ENCODE assay signal across 28 mouse cellular contexts in the genomic region with DNA sequence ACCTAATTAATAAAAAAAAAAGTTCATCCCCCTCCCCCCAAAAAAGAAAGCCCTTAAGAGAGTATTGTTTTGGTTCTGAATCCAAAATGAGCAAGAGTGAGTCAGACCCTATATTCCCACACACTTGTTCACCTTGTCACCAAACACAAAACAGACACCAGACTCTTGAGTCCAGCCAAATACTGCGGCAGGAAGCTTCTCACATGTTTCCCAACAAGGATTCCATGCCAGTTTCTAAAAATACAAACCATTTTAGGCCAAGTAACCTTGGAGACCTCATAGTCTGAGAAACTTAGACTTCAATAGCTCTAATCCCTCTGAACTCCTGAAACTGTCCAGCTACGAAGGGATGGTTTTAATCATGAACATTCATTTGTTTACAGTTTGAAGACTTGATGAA.
DNase-seq lines count a peak whose midpoint lies in the region; ATAC-seq and TF ChIP-seq lines count a peak whose summit lies in the region.
"Had no signal": no experiment of that assay in that cellular context is flagged by ENCODE, and none has a peak within 500 bp of the region (broad histone marks: within the 10 kb centered on the region; RNA-seq: fewer than 3 reads in every experiment).

No protein-coding gene starts in this region.

- no peak overlapping the region for H3K4me2 ChIP-seq in liver, embryonic 11.5 days
- H3K4me2 ChIP-seq in heart, embryonic 14.5 days (ENCODE audit: low read length) = no peak overlapping the region
- H3K4me2 ChIP-seq: embryonic facial prominence, embryonic 15.5 days; hindbrain, embryonic 12.5 days; limb, embryonic 13.5 days; liver, embryonic 15.5 days; midbrain, embryonic 15.5 days; neural tube, embryonic 15.5 days had no signal

- no peaks in the 10 kb centered on the region for H3K36me3 ChIP-seq in liver, adult 2 months (ENCODE audit: control insufficient read depth, insufficient read depth, low read length)
- H3K36me3 ChIP-seq in liver, embryonic 11.5 days (ENCODE audit: control insufficient read depth, insufficient read depth, low read length) = no peaks in the 10 kb centered on the region
- H3K36me3 ChIP-seq in heart, embryonic 14.5 days (ENCODE audit: control insufficient read depth, insufficient read depth, low read length) = no peaks in the 10 kb centered on the region
- H3K36me3 ChIP-seq: embryonic facial prominence, embryonic 15.5 days; forebrain, embryonic 10.5 days; hindbrain, embryonic 12.5 days; limb, embryonic 13.5 days; liver, embryonic 15.5 days; midbrain, embryonic 15.5 days; neural tube, embryonic 15.5 days had no signal

- H3K9ac ChIP-seq in liver, adult 2 months (ENCODE audit: low read depth, low read length) = no peak overlapping the region
- no peak overlapping the region for H3K9ac ChIP-seq in liver, embryonic 11.5 days (ENCODE audit: low read depth, low read length)
- H3K9ac ChIP-seq in heart, embryonic 14.5 days (ENCODE audit: low read length) = no peak overlapping the region
- H3K9ac ChIP-seq: embryonic facial prominence, embryonic 15.5 days; hindbrain, embryonic 12.5 days; limb, embryonic 13.5 days; liver, embryonic 15.5 days; midbrain, embryonic 15.5 days; neural tube, embryonic 15.5 days had no signal

- DNase-seq in gastrocnemius, adult 18-20 months (ENCODE audit: low spot score) = peak; percentile 74
- no peak for DNase-seq in gastrocnemius, postnatal 36 days
- peak; percentile 8 for DNase-seq in liver, adult 2 months (ENCODE audit: extremely low read depth, low read depth, low spot score)
- no peak for DNase-seq in liver, embryonic 11.5 days (ENCODE audit: low spot score)
- peak; percentile 77 for DNase-seq in skeletal muscle tissue, adult 2 months (ENCODE audit: low read depth, low spot score)
- DNase-seq in urinary bladder, adult 18-20 months (ENCODE audit: low spot score in 2 of 2) = no peak
- DNase-seq: adrenal gland, adult 2 months; cerebellum, adult 11-12 months; cerebellum, postnatal 14 days; gastrocnemius, postnatal 25 days; kidney, adult 2 months; kidney, postnatal 10 days; layer of hippocampus, postnatal 36 days; lung, postnatal 14 days; spleen, adult 18-20 months; thymus, postnatal 36 days had no signal

- 72% methylated on average over 2 of the region's 2 CpGs for WGBS in liver, adult 2 months
- WGBS in liver, embryonic 11.5 days = 75% methylated on average over 2 of the region's 2 CpGs
- WGBS in heart, embryonic 14.5 days = 16% methylated on average over 2 of the region's 2 CpGs

- H3K27me3 ChIP-seq in liver, adult 2 months (ENCODE audit: control insufficient read depth, insufficient read depth, low read length) = no peaks in the 10 kb centered on the region
- no peaks in the 10 kb centered on the region for H3K27me3 ChIP-seq in liver, embryonic 11.5 days (replicated peaks; ENCODE audit: control insufficient read depth, insufficient read depth, low read length)
- H3K27me3 ChIP-seq in heart, embryonic 14.5 days (ENCODE audit: control insufficient read depth, insufficient read depth, low read length) = no peaks in the 10 kb centered on the region
- H3K27me3 ChIP-seq: CH12.LX; embryonic facial prominence, embryonic 15.5 days; hindbrain, embryonic 12.5 days; limb, embryonic 13.5 days; liver, embryonic 15.5 days; midbrain, embryonic 15.5 days; neural tube, embryonic 15.5 days had no signal

- H3K27ac ChIP-seq in liver, adult 2 months (replicated peaks; ENCODE audit: insufficient read depth, low read depth, low read length) = no peak overlapping the region
- no peak overlapping the region for H3K27ac ChIP-seq in liver, embryonic 11.5 days (ENCODE audit: low read depth, low read length)
- peak overlapping the region in 1 of 2 experiments; percentile 28; a peak in 2 of 4 replicates for H3K27ac ChIP-seq in heart, embryonic 14.5 days (replicated peaks in 1 of 2; ENCODE audit: control insufficient read depth in 1 of 2, insufficient read depth in 1 of 2, low read depth in 2 of 2, low read length in 2 of 2)
- H3K27ac ChIP-seq: embryonic facial prominence, embryonic 15.5 days; forebrain, embryonic 10.5 days; hindbrain, embryonic 12.5 days; layer of hippocampus, adult 2 months; limb, embryonic 13.5 days; liver, embryonic 15.5 days; midbrain, embryonic 15.5 days; neural tube, embryonic 15.5 days had no signal

- intact Hi-C loops in gastrocnemius, postnatal 36 days (cut with DNase I) = no loop called here

- TF ChIP-seq CTCF in liver, adult 2 months (IDR thresholded peaks at IDR 0.05; ENCODE audit: low read depth, low read length) = no peak

- H3K4me1 ChIP-seq in liver, adult 2 months (ENCODE audit: control insufficient read depth, insufficient read depth, low read length) = no peaks in the 10 kb centered on the region
- H3K4me1 ChIP-seq in liver, embryonic 11.5 days (replicated peaks; ENCODE audit: control insufficient read depth, insufficient read depth, low read length) = no peaks in the 10 kb centered on the region
- peaks cover 0 to 6% of the 10 kb centered on the region in 2 experiments; a peak in 1 of 4 replicates for H3K4me1 ChIP-seq in heart, embryonic 14.5 days (ENCODE audit: control insufficient read depth in 2 of 2, insufficient read depth in 2 of 2, low read length in 2 of 2)
- H3K4me1 ChIP-seq: embryonic facial prominence, embryonic 15.5 days; forebrain, embryonic 10.5 days; hindbrain, embryonic 12.5 days; limb, embryonic 13.5 days; liver, embryonic 15.5 days; megakaryocyte, embryonic 14.5 days; midbrain, embryonic 15.5 days; neural tube, embryonic 15.5 days had no signal

- no peaks in the 10 kb centered on the region for H3K9me3 ChIP-seq in liver, embryonic 11.5 days (ENCODE audit: control insufficient read depth, low read length)
- no peaks in the 10 kb centered on the region for H3K9me3 ChIP-seq in heart, embryonic 14.5 days (ENCODE audit: control insufficient read depth, low read length)
- H3K9me3 ChIP-seq: embryonic facial prominence, embryonic 15.5 days; forebrain, embryonic 10.5 days; hindbrain, embryonic 12.5 days; limb, embryonic 13.5 days; liver, embryonic 15.5 days; megakaryocyte, embryonic 14.5 days; midbrain, embryonic 15.5 days; neural tube, embryonic 15.5 days had no signal

- no peak for ATAC-seq in liver, embryonic 11.5 days (replicated peaks; ENCODE audit: low FRiP score)
- ATAC-seq in heart, embryonic 14.5 days (ENCODE audit: insufficient number of reproducible peaks, insufficient read depth, low FRiP score, low read depth) = peak; percentile 50; the same call in 1 of the 2 replicates
- ATAC-seq: midbrain, embryonic 15.5 days had no signal

- no peak for TF ChIP-seq POLR2A in liver, adult 2 months (IDR thresholded peaks at IDR 0.05; ENCODE audit: extremely low read depth, insufficient read depth, low read length)

- no peak overlapping the region for H3K4me3 ChIP-seq in liver, adult 2 months (ENCODE audit: insufficient read depth, low read depth, low read length)
- no peak overlapping the region for H3K4me3 ChIP-seq in liver, embryonic 11.5 days (ENCODE audit: low read depth, low read length)
- no peak overlapping the region for H3K4me3 ChIP-seq in heart, embryonic 14.5 days (ENCODE audit: control insufficient read depth in 1 of 2, insufficient read depth in 1 of 2, low read depth in 1 of 2, low read length in 2 of 2)
- H3K4me3 ChIP-seq: embryonic facial prominence, embryonic 15.5 days; forebrain, embryonic 10.5 days; hindbrain, embryonic 12.5 days; layer of hippocampus, adult 2 months; limb, embryonic 13.5 days; liver, embryonic 15.5 days; megakaryocyte, embryonic 14.5 days; midbrain, embryonic 15.5 days; myocyte; neural tube, embryonic 15.5 days had no signal

- H3K79me2 ChIP-seq in liver, adult 2 months (ENCODE audit: control insufficient read depth, insufficient read depth, low read length) = no peaks in the 10 kb centered on the region

Comparison
In these comparisons a context has a peak if more than half of its experiments do, and no peak if none do; other contexts are left out.
1. DNase-seq: peak in gastrocnemius, adult 18-20 months (single experiment), liver, adult 2 months (single experiment) and skeletal muscle tissue, adult 2 months (single experiment); none in gastrocnemius, postnatal 36 days (0 of 2), liver, embryonic 11.5 days (single experiment) and urinary bladder, adult 18-20 months (0 of 2).